Mouse (Mus musculus): ENCODE data around the gene Sept5. TPM values are rescaled to one million over a fixed set of nuclear protein-coding genes. Genes with fewer than 3 reads are reported as not detected.

Sept5 gene
- polyA plus RNA-seq, 1 experiment: 62.5 TPM

- H3K36me3 ChIP-seq (ENCODE audit: control insufficient read depth, insufficient read depth, low read length): no peaks in the 10 kb centered on the region
- H3K27me3 ChIP-seq (ENCODE audit: control insufficient read depth, insufficient read depth, low read length): no peaks in the 10 kb centered on the region
- H3K4me3 ChIP-seq (ENCODE audit: control insufficient read depth, low read depth, low read length): peak overlapping the region; percentile 69
- TF ChIP-seq CTCF (IDR thresholded peaks at IDR 0.05; ENCODE audit: control insufficient read depth, insufficient read depth, insufficient replicate concordance, low read depth, low read length) (no peak), POLR2A (IDR thresholded peaks at IDR 0.05; ENCODE audit: control insufficient read depth, low read depth, low read length) (no peak)
- H3K4me1 ChIP-seq (ENCODE audit: control insufficient read depth, insufficient read depth, low read length): peaks cover 44% of the 10 kb centered on the region
- no peak overlapping the region for H3K27ac ChIP-seq (ENCODE audit: control insufficient read depth, insufficient read depth, low read depth, low read length)
Measured at GRCm38 (mm10) chr16:18620601-18621361, 9.0 kb downstream of the Sept5 start.

GRCm38 (mm10) chr16:18620201-18620600 lies 9.6 kb downstream of the Sept5 start:
- no peak overlapping the region for H3K27ac ChIP-seq (ENCODE audit: control insufficient read depth, insufficient read depth, low read depth, low read length)
- H3K4me3 ChIP-seq (ENCODE audit: control insufficient read depth, low read depth, low read length): no peak overlapping the region
- no peaks in the 10 kb centered on the region for H3K27me3 ChIP-seq (ENCODE audit: control insufficient read depth, insufficient read depth, low read length)
- no peaks in the 10 kb centered on the region for H3K36me3 ChIP-seq (ENCODE audit: control insufficient read depth, insufficient read depth, low read length)
- no peak for TF ChIP-seq CTCF (IDR thresholded peaks at IDR 0.05; ENCODE audit: control insufficient read depth, insufficient read depth, insufficient replicate concordance, low read depth, low read length)
- peaks cover 41% of the 10 kb centered on the region for H3K4me1 ChIP-seq (ENCODE audit: control insufficient read depth, insufficient read depth, low read length)

GRCm38 (mm10) chr16:18619110-18619509 lies 10.6 kb downstream of the Sept5 start:
- no peaks in the 10 kb centered on the region for H3K27me3 ChIP-seq (ENCODE audit: control insufficient read depth, insufficient read depth, low read length)
- H3K4me1 ChIP-seq (ENCODE audit: control insufficient read depth, insufficient read depth, low read length): peaks cover 41% of the 10 kb centered on the region
- TF ChIP-seq POLR2A (IDR thresholded peaks at IDR 0.05; ENCODE audit: control insufficient read depth, low read depth, low read length): no peak
- TF ChIP-seq CTCF (IDR thresholded peaks at IDR 0.05; ENCODE audit: control insufficient read depth, insufficient read depth, insufficient replicate concordance, low read depth, low read length): no peak

GRCm38 (mm10) chr16:18618297-18618696 lies 11.5 kb downstream of the Sept5 start:
- no peak for TF ChIP-seq CTCF (IDR thresholded peaks at IDR 0.05; ENCODE audit: control insufficient read depth, insufficient read depth, insufficient replicate concordance, low read depth, low read length)
- TF ChIP-seq POLR2A (IDR thresholded peaks at IDR 0.05; ENCODE audit: control insufficient read depth, low read depth, low read length): no peak
- H3K36me3 ChIP-seq (ENCODE audit: control insufficient read depth, insufficient read depth, low read length): no peaks in the 10 kb centered on the region
- no peak overlapping the region for H3K4me3 ChIP-seq (ENCODE audit: control insufficient read depth, low read depth, low read length)
- no peaks in the 10 kb centered on the region for H3K27me3 ChIP-seq (ENCODE audit: control insufficient read depth, insufficient read depth, low read length)
- no peak overlapping the region for H3K27ac ChIP-seq (ENCODE audit: control insufficient read depth, insufficient read depth, low read depth, low read length)
- H3K4me1 ChIP-seq (ENCODE audit: control insufficient read depth, insufficient read depth, low read length): peaks cover 41% of the 10 kb centered on the region

More at GRCm38 (mm10) chr16:18619110-18619509, 10.6 kb downstream of the Sept5 start:
- Histone ChIP-seq H3K36me3 (ENCODE audit: control insufficient read depth, insufficient read depth, low read length) (no peaks in the 10 kb centered on the region), H3K27ac (ENCODE audit: control insufficient read depth, insufficient read depth, low read depth, low read length) (no peak overlapping the region), H3K4me3 (ENCODE audit: control insufficient read depth, low read depth, low read length) (no peak overlapping the region)

- Histone ChIP-seq H3K27me3 (ENCODE audit: control insufficient read depth, insufficient read depth, low read length) (no peaks in the 10 kb centered on the region), H3K27ac (ENCODE audit: control insufficient read depth, insufficient read depth, low read depth, low read length) (no peak overlapping the region), H3K4me1 (ENCODE audit: control insufficient read depth, insufficient read depth, low read length) (peaks cover 39% of the 10 kb centered on the region), H3K36me3 (ENCODE audit: control insufficient read depth, insufficient read depth, low read length) (no peaks in the 10 kb centered on the region), H3K4me3 (ENCODE audit: control insufficient read depth, low read depth, low read length) (peak overlapping the region; percentile 59)
- TF ChIP-seq CTCF (IDR thresholded peaks at IDR 0.05; ENCODE audit: control insufficient read depth, insufficient read depth, insufficient replicate concordance, low read depth, low read length) (peak; percentile 92; the same call in 1 of the 2 replicates), POLR2A (IDR thresholded peaks at IDR 0.05; ENCODE audit: control insufficient read depth, low read depth, low read length) (no peak)
Measured at GRCm38 (mm10) chr16:18617370-18618065, 12.2 kb downstream of the Sept5 start.

GRCm38 (mm10) chr16:18613301-18613700 lies 16.5 kb downstream of the Sept5 start:
- Histone ChIP-seq H3K27ac (ENCODE audit: control insufficient read depth, insufficient read depth, low read depth, low read length) (no peak overlapping the region), H3K27me3 (ENCODE audit: control insufficient read depth, insufficient read depth, low read length) (no peaks in the 10 kb centered on the region), H3K36me3 (ENCODE audit: control insufficient read depth, insufficient read depth, low read length) (no peaks in the 10 kb centered on the region), H3K4me1 (ENCODE audit: control insufficient read depth, insufficient read depth, low read length) (peaks cover 15% of the 10 kb centered on the region), H3K4me3 (ENCODE audit: control insufficient read depth, low read depth, low read length) (no peak overlapping the region)
- no peak for TF ChIP-seq POLR2A (IDR thresholded peaks at IDR 0.05; ENCODE audit: control insufficient read depth, low read depth, low read length)
- TF ChIP-seq CTCF (IDR thresholded peaks at IDR 0.05; ENCODE audit: control insufficient read depth, insufficient read depth, insufficient replicate concordance, low read depth, low read length): no peak

GRCm38 (mm10) chr16:18611752-18612151 lies 18.0 kb downstream of the Sept5 start:
- peaks cover 5% of the 10 kb centered on the region for H3K4me1 ChIP-seq (ENCODE audit: control insufficient read depth, insufficient read depth, low read length)
- no peak for TF ChIP-seq POLR2A (IDR thresholded peaks at IDR 0.05; ENCODE audit: control insufficient read depth, low read depth, low read length)
- no peaks in the 10 kb centered on the region for H3K36me3 ChIP-seq (ENCODE audit: control insufficient read depth, insufficient read depth, low read length)
- H3K27ac ChIP-seq (ENCODE audit: control insufficient read depth, insufficient read depth, low read depth, low read length): no peak overlapping the region
- no peaks in the 10 kb centered on the region for H3K27me3 ChIP-seq (ENCODE audit: control insufficient read depth, insufficient read depth, low read length)
- H3K4me3 ChIP-seq (ENCODE audit: control insufficient read depth, low read depth, low read length): no peak overlapping the region
